Mouse (Mus musculus) MEL (cell line): ENCODE measurements at regions not wholly inside any gene's neighbourhood (a gene's known extent, or its start where the extent isn't known, plus 50 kb on each side); places are given as distances from the start of the nearest gene placed in this dataset.

Source experiments
- CHD2 ChIP-seq: IDR thresholded peaks from 2 replicates; pipeline ENCODE4 v1.6.1; 2011; ENCODE audit warnings: low read length, improper control_type of control experiment
- CTCF ChIP-seq, 3 experiments: IDR thresholded peaks in 2 of 3; conservative IDR thresholded peaks in 1 of 3; 2 replicates each; pipeline ENCODE4 v1.5.1; 2011 to 2012; ENCODE audit warnings: low read length in 3 of 3, low read depth in 2 of 3, mild to moderate bottlenecking in 2 of 3, improper control_type of control experiment in 1 of 3, inconsistent platforms in 1 of 3, mixed read lengths in 1 of 3, moderate library complexity in 1 of 3; ENCODE audit not compliant: control insufficient read depth in 1 of 3, insufficient read depth in 1 of 3, poor library complexity in 1 of 3, severe bottlenecking in 1 of 3
- EP300 ChIP-seq, 2 experiments: IDR thresholded peaks; 2 replicates each; pipeline ENCODE4 v1.6.1; 2011; ENCODE audit warnings: improper control_type of control experiment in 2 of 2, low read length in 2 of 2, low read depth in 1 of 2, mild to moderate bottlenecking in 1 of 2
- MEF2A ChIP-seq: IDR thresholded peaks from 2 replicates; pipeline ENCODE4 v1.6.1; 2014; ENCODE audit warnings: low read depth, mild to moderate bottlenecking, inconsistent platforms, low read length, improper control_type of control experiment; ENCODE audit not compliant: poor library complexity, insufficient replicate concordance, severe bottlenecking; ENCODE audit errors: extremely low read depth
- POLR2A ChIP-seq, 2 experiments: IDR thresholded peaks; 2 replicates each; pipeline ENCODE4 v1.6.1; 2011 to 2012; ENCODE audit warnings: low read length in 2 of 2, mild to moderate bottlenecking in 2 of 2, control low read depth in 1 of 2, improper control_type of control experiment in 1 of 2, low read depth in 1 of 2, moderate library complexity in 1 of 2; ENCODE audit not compliant: control insufficient read depth in 1 of 2, insufficient read depth in 1 of 2, poor library complexity in 1 of 2
- ZKSCAN1 ChIP-seq: IDR thresholded peaks from 2 replicates; pipeline ENCODE4 v1.6.1; 2012; ENCODE audit warnings: low read depth, mild to moderate bottlenecking, inconsistent platforms, low read length, improper control_type of control experiment, moderate library complexity

- TF ChIP-seq EP300 (IDR thresholded peaks at IDR 0.05; ENCODE audit: low read depth in 1 of 2, low read length in 2 of 2) = no peak
- no peak for TF ChIP-seq POLR2A (IDR thresholded peaks at IDR 0.05; ENCODE audit: control insufficient read depth in 1 of 2, insufficient read depth in 1 of 2, low read depth in 1 of 2, low read length in 2 of 2, poor library complexity in 1 of 2)
- no peak for TF ChIP-seq MEF2A
- TF ChIP-seq CTCF (IDR thresholded peaks at IDR 0.05 in 2 of 3, conservative IDR thresholded peaks at IDR 0.05 in 1 of 3; ENCODE audit: control insufficient read depth in 1 of 3, insufficient read depth in 1 of 3, low read depth in 2 of 3, low read length in 3 of 3, poor library complexity in 1 of 3, severe bottlenecking in 1 of 3) = no peak
- no peak for TF ChIP-seq CHD2
- TF ChIP-seq ZKSCAN1 = no peak
These were observed 624.7 kb downstream of the Cdk5rap2 start for GRCm38 (mm10) chr4:69785481-69786050.
